Mouse (Mus musculus): ENCODE results near the gene Klhdc10. TPM values are rescaled to one million over a fixed set of nuclear protein-coding genes. Genes with fewer than 3 reads are reported as not detected.

The Klhdc10 gene
- total and polyA plus RNA-seq, 3 experiments: 35.0 to 40.8 TPM; not detected in 1

GRCm38 (mm10) chr6:30458626-30459025 is 57.0 kb downstream of the Klhdc10 start (continued):
- no peak for TF ChIP-seq NELFE (IDR thresholded peaks at IDR 0.05; ENCODE audit: low read depth, low read length)

DNA sequence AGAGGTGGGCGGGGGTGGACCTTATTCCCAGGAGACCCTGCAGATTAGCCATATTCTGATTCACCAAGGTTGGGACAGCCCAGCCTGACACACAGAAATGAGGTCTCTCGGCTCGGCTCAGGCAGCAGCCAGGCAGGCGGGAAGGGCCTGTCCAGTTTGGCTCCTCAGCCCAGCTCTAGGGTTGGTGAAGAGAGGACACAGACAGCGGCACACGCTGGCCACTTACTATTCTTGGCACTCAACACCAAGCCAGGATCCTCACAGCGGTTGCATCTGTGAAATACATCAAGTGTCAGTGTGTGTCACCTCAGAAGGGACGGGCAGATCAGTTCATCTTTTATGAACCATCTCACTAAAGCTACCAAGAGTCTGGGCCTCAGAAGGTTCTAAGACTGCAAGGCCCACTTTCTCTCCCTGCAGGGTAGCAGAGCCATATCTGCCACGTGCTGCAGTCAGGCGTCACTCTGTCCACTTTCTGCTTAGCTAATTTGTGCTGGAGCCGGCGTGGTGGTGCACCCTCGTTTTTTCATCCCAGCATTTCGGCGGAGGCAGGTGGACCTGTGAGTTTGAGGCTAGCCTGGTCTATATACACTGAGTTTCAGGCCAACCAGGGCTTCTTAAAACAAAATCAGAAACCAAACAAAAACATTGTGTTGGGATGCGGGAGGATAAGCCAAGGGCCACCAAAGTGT is 57.5 kb downstream of the Klhdc10 start:
- H3K9me3 ChIP-seq (replicated peaks; ENCODE audit: insufficient read depth, low read length): no peaks in the 10 kb centered on the region
- H3K79me2 ChIP-seq (ENCODE audit: control insufficient read depth, insufficient read depth, low read length, poor library complexity): no peaks in the 10 kb centered on the region
- peaks cover 4 to 16% of the 10 kb centered on the region in 2 experiments; a peak in 3 of 4 replicates for H3K4me1 ChIP-seq (ENCODE audit: control insufficient read depth in 1 of 2, insufficient read depth in 2 of 2, low read length in 2 of 2)
- TF ChIP-seq MEF2A (IDR thresholded peaks at IDR 0.05; ENCODE audit: extremely low read depth, insufficient replicate concordance, low read depth, low read length, poor library complexity, severe bottlenecking) (no peak), NRF1 (IDR thresholded peaks at IDR 0.05; ENCODE audit: insufficient read depth, low read depth, low read length, poor library complexity, severe bottlenecking) (no peak), MXI1 (IDR thresholded peaks at IDR 0.05; ENCODE audit: low read depth, low read length) (no peak), MAX (IDR thresholded peaks at IDR 0.05; ENCODE audit: low read length) (no peak), TBP (IDR thresholded peaks at IDR 0.05; ENCODE audit: low read depth, low read length) (no peak)
- DNase-seq (ENCODE audit: low read depth, low spot score): no peak
- no peak overlapping the region for H3K4me3 ChIP-seq (ENCODE audit: control insufficient read depth in 1 of 2, insufficient read depth in 1 of 2, low read depth in 2 of 2, low read length in 2 of 2)
- H3K36me3 ChIP-seq (ENCODE audit: control insufficient read depth in 1 of 2, insufficient read depth in 2 of 2, low read length in 2 of 2): peaks cover 0 to 6% of the 10 kb centered on the region in 2 experiments; a peak in 2 of 4 replicates
- H3K27ac ChIP-seq (ENCODE audit: control insufficient read depth, low read depth, low read length): no peak overlapping the region
- H3K9ac ChIP-seq (ENCODE audit: control insufficient read depth, low read depth, low read length, poor library complexity, severe bottlenecking): no peak overlapping the region
- H3K27me3 ChIP-seq (ENCODE audit: control insufficient read depth in 1 of 2, insufficient read depth in 2 of 2, low read length in 2 of 2): no peaks in the 10 kb centered on the region

DNA sequence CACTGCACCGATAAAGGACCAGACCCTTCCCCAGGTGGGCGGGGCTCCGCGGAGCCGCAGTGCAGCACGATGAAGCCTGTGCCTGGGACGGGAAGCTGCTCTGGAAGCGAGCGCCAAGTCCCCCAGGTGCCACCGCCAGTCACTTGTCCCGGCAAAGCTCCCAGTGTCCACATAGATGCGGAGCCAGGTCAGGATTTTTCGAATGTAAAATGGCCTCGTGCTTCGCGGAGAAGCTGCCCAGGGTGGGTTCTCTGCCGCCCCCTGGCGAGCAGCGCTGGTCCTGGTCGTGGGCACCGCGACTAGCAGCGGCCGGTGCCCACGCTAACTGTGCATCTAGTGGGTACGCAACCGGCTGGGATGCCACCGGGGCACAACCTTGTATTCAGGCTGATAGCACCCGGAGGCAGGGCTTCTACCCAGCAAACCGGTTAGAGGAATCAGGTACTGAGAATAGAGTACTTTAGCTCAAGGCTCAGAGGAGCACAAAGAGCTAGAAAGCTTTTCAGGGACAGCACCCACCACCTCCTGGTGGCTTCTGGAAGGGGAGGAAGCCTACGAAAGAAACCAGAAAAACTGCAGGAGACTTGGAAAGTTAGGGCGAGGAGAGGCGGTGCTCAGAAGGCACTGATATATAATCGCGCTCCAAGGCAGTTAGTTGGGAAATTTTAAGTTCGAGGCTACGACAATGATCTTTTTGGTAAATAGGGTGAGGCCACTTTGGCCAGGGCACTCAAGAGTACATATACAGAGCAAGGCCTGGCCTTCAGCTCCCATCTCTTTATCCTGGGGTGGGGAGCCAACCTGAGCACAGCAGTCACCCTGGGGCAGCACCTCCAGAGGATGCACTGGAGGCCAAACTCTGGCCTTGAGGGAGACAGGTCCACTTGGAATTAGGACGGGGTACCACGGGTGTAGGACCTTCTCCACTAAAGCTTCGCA is 58.4 kb downstream of the Klhdc10 start:
- H3K79me2 ChIP-seq (ENCODE audit: control insufficient read depth, insufficient read depth, low read length, poor library complexity): no peaks in the 10 kb centered on the region
- H3K4me1 ChIP-seq (ENCODE audit: control insufficient read depth in 1 of 2, insufficient read depth in 2 of 2, low read length in 2 of 2): peaks cover 4 to 16% of the 10 kb centered on the region in 2 experiments; a peak in 3 of 4 replicates
- peaks cover 0 to 6% of the 10 kb centered on the region in 2 experiments; a peak in 2 of 4 replicates for H3K36me3 ChIP-seq (ENCODE audit: control insufficient read depth in 1 of 2, insufficient read depth in 2 of 2, low read length in 2 of 2)
- DNase-seq (ENCODE audit: low read depth, low spot score): no peak
- H3K27ac ChIP-seq (ENCODE audit: control insufficient read depth, low read depth, low read length): no peak overlapping the region
- no peak overlapping the region for H3K9ac ChIP-seq (ENCODE audit: control insufficient read depth, low read depth, low read length, poor library complexity, severe bottlenecking)
- H3K4me3 ChIP-seq (ENCODE audit: control insufficient read depth in 1 of 2, insufficient read depth in 1 of 2, low read depth in 2 of 2, low read length in 2 of 2): no peak overlapping the region
- TF ChIP-seq TBP (IDR thresholded peaks at IDR 0.05; ENCODE audit: low read depth, low read length) (no peak), GATA1 (IDR thresholded peaks at IDR 0.05; ENCODE audit: low read depth, low read length) (no peak), POLR2A (IDR thresholded peaks at IDR 0.05; ENCODE audit: control insufficient read depth in 1 of 2, insufficient read depth in 1 of 2, low read depth in 1 of 2, low read length in 2 of 2, poor library complexity in 1 of 2) (no peak), KAT2A (conservative IDR thresholded peaks at IDR 0.05; ENCODE audit: low read depth, low read length) (no peak), ELF1 (IDR thresholded peaks at IDR 0.05; ENCODE audit: low read depth, low read length) (no peak), GABPA (IDR thresholded peaks at IDR 0.05; ENCODE audit: low read depth, low read length) (no peak), MAX (IDR thresholded peaks at IDR 0.05; ENCODE audit: low read length) (no peak), POLR2AphosphoS5 (IDR thresholded peaks at IDR 0.05; ENCODE audit: borderline replicate concordance, low read depth, low read length) (no peak), POLR2AphosphoS2 (IDR thresholded peaks at IDR 0.05; ENCODE audit: low read length) (no peak), MEF2A (IDR thresholded peaks at IDR 0.05; ENCODE audit: extremely low read depth, insufficient replicate concordance, low read depth, low read length, poor library complexity, severe bottlenecking) (no peak), E2F4 (IDR thresholded peaks at IDR 0.05; ENCODE audit: borderline replicate concordance, low read depth, low read length) (no peak), RAD21 (IDR thresholded peaks at IDR 0.05; ENCODE audit: low read depth, low read length) (no peak), NRF1 (IDR thresholded peaks at IDR 0.05; ENCODE audit: insufficient read depth, low read depth, low read length, poor library complexity, severe bottlenecking) (no peak), TCF12 (IDR thresholded peaks at IDR 0.05; ENCODE audit: low read depth, low read length) (no peak), ZC3H11A (IDR thresholded peaks at IDR 0.05; ENCODE audit: low read depth, low read length) (no peak), JUND (IDR thresholded peaks at IDR 0.05; ENCODE audit: low read depth, low read length) (no peak), HCFC1 (IDR thresholded peaks at IDR 0.05; ENCODE audit: low read depth, low read length) (no peak), UBTF (IDR thresholded peaks at IDR 0.05; ENCODE audit: borderline replicate concordance, insufficient read depth, low read depth, low read length) (no peak), CHD2 (IDR thresholded peaks at IDR 0.05; ENCODE audit: low read length) (no peak), ETS1 (IDR thresholded peaks at IDR 0.05; ENCODE audit: low read depth, low read length) (no peak)
- no peaks in the 10 kb centered on the region for H3K27me3 ChIP-seq (ENCODE audit: control insufficient read depth in 1 of 2, insufficient read depth in 2 of 2, low read length in 2 of 2)
- H3K9me3 ChIP-seq (replicated peaks; ENCODE audit: insufficient read depth, low read length): no peaks in the 10 kb centered on the region
